Mouse (Mus musculus) heart, postnatal 36 days (tissue): ENCODE results near the gene Olfr15. TPM values are rescaled to one million over a fixed set of nuclear protein-coding genes. Genes with fewer than 3 reads are reported as not detected.

ENCODE experiments used
- DNase-seq, 2 experiments: peaks; one replicate each; pipeline ENCODE4 v3.0.0; 2021 to 2022
- intact Hi-C: fragments of 180-260 bp; cut with DNase I; formaldehyde crosslinking; loops from one replicate; pipeline ENCODE4 v1.15.1; 2025
- total RNA-seq, 2 experiments: library from RNA; stranded (reverse); gene quantifications; 2 replicates each; pipeline ENCODE4 v1.2.3; 2021

The Olfr15 gene
- total RNA-seq, 2 experiments from 2014 or later, result not detected

DNA sequence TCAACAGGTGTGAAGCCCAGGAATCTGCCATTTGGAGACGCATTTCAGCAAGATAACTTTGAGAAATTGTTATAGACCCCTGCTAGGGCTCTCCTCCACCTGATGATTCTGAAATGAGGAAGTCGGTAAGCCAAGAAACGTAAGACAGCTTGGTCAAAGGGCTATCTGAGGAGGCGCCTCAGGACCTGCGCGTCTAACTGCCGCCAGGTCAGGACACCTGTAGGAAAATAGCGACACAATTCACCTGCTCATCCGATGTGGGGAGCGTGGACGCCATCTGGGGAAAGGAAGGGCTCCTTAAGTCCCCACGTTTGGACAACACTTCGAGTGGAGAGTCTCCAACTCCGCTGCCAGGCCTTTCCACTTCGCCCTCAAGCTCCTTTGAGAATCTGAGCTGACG lies 41.1 kb downstream of the Olfr15 start:
- no peak for DNase-seq
- intact Hi-C loops, result loop anchor here (1.0 kb wide), 1 partner anchor 12 kb away; the partner anchor contains the start of genes Gm20695 and Zfp597

GRCm38 (mm10) chr16:3872216-3873047 lies 41.8 kb downstream of the Olfr15 start, which contains the start of gene Naa60:
Naa60 (plus strand) TSS chr16:3872375.
- intact Hi-C loops, result loop anchor here (1.0 kb wide), 1 partner anchor 12 kb away; the partner anchor contains the start of genes Gm20695 and Zfp597
- peak; percentile 85 to 86 for DNase-seq

DNA sequence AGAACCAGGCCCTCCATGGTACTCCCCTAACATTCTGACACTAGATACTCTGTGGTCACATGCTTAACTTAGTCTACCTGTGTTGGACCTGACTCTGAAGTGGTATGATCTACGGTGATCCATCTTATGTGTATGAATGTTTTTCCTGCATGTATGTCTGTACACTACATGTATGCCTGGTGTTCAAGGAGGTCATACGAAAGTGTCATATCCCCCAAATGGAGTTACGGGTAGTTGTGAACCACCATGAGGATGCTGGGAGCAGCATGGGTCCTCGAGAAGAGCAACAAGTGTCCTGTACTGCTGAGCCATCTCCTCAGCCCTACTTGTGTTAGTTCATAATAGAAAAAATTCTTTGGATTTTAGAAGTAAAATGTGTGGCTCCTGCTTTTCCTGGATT lies 45.7 kb downstream of the Olfr15 start:
- DNase-seq, result no peak
- intact Hi-C loops, result no loop called here

- peak; percentile 97 for DNase-seq
- intact Hi-C loops, result loop anchor here (1.0 to 5.0 kb wide), 3 partner anchors 12 to 37 kb away; partner anchors contain the start of genes 1700037C18Rik, Cluap1, Naa60 and Zfp174
Measured at GRCm38 (mm10) chr16:3884201-3885064, 53.8 kb downstream of the Olfr15 start, which contains the start of the genes Zfp597 and Gm20695. Zfp597 (minus strand) TSS chr16:3884561. Gm20695 (plus strand) TSS chr16:3884648.

DNA sequence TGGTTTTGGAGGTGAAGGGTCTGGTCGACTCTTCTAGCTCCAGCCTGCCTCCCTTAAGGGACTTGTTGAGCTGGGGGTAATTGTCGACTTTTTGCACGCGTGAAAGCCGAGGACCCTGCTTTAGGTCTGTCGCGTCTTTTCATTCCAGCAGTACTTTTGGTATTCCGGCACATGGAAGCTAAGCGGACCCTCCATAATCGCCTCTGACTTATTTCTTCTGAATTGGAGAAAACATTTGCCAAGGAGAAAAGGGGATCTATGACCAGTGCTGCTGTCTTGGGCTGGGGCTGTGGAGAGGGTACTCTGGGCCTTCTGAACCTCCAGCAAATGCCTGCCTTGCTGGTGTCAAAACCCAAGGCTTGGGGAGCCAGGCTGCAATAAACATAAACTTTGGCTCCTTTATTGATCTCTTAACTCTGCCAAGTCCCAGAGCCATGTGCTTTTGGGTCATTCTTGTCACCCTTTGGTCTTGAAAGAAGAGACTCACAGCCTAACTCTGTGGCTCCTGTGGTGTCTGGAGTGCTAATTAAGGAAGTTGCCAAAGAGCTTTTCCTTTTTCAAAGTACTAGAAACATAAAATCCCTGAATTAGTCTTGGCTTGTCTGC lies 54.5 kb downstream of the Olfr15 start:
- intact Hi-C loops, result loop anchor here (2.0 kb wide), 1 partner anchor 24 kb away; the partner anchor contains the start of genes 1700037C18Rik and Cluap1

GRCm38 (mm10) chr16:3891621-3892295 lies 61.1 kb downstream of the Olfr15 start:
- no peak for DNase-seq
- intact Hi-C loops, result no loop called here

More for the DNA sequence above, 54.5 kb downstream of the Olfr15 start:
- DNase-seq, result no peak

DNA sequence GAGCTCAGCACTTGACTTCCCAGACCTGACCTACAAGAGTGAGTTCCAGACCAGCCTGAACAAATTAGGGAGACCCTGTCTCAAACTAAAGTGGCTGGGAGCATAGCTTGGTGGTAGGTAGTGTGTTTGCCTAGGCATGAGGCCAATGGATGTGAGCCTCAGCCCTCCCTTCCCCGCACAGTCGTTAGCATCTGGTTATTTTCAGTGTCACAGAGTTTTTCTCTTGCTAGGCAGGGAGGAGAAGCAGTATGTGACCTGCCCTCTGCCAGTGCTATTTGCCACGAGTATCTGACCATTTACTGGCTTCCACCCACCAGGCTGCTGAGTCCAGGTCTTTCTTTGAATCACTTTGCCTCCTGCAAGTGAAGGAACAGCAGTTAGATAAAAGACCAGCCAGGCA lies 63.1 kb downstream of the Olfr15 start:
- no peak for DNase-seq
- intact Hi-C loops, result no loop called here

Other genes with a start within 250 kb of the Olfr15 start
- gene Olfr161, start 239.8 kb upstream of the Olfr15 start, total RNA-seq, result not detected
- gene Mefv, start 112.8 kb upstream of the Olfr15 start, total RNA-seq, result not detected
- gene Zfp263, start 86.8 kb upstream of the Olfr15 start, total RNA-seq, result 1 to 10 TPM; 8.2 to 8.5 TPM
- 1 to 10 TPM; 1.4 to 1.6 TPM for gene Zfp174, start 16.4 kb downstream of the Olfr15 start, total RNA-seq
- gene Naa60, start 41.5 kb downstream of the Olfr15 start, total RNA-seq, result 10 to 100 TPM; 50.1 to 53.6 TPM
- 10 to 100 TPM; 11.1 to 11.8 TPM for gene Zfp597, start 53.7 kb downstream of the Olfr15 start, total RNA-seq
- gene Gm20695, start 53.8 kb downstream of the Olfr15 start, total RNA-seq, result under 1 TPM in 1 of 2 experiments, not detected in 1; 0.60 TPM
- gene 1700037C18Rik, start 77.8 kb downstream of the Olfr15 start, total RNA-seq, result 1 to 10 TPM; 2.7 to 6.9 TPM
- gene Cluap1, start 77.9 kb downstream of the Olfr15 start, total RNA-seq, result 10 to 100 TPM; 10.5 to 11.6 TPM
- 1 to 10 TPM; 1.0 to 1.1 TPM for gene Nlrc3, start 145.8 kb downstream of the Olfr15 start, total RNA-seq
- 1 to 10 TPM; 7.0 to 7.1 TPM for gene Slx4, start 172.9 kb downstream of the Olfr15 start, total RNA-seq
- not detected for gene Dnase1, start 206.1 kb downstream of the Olfr15 start, total RNA-seq
- gene Trap1, start 246.9 kb downstream of the Olfr15 start, total RNA-seq, result 100 to 1,000 TPM; 155 TPM